Mouse (Mus musculus) MEL (cell line): ENCODE results near the gene AC124502.3. TPM values are rescaled to one million over a fixed set of nuclear protein-coding genes. Genes with fewer than 3 reads are reported as not detected.
A peak's percentile ranks its signal among the peaks of the same experiment; 100 is the strongest.

Experiments
- DNase-seq: peaks from one replicate; pipeline ENCODE4 v3.0.0; 2011; ENCODE audit warnings: low read depth, low spot score
- H3K27ac ChIP-seq: 2 replicates; pipeline ENCODE4 v1.5.1; 2012; ENCODE audit warnings: low read depth, mild to moderate bottlenecking, control low read depth, low read length, moderate library complexity; ENCODE audit not compliant: control insufficient read depth
- H3K27me3 ChIP-seq, 2 experiments: fragments of 150-350 bp in 1 of 2; sonication (generic) in 1 of 2; 2 replicates each; pipeline ENCODE4 v1.6.1; 2012; ENCODE audit warnings: low read length in 2 of 2, mild to moderate bottlenecking in 2 of 2, improper control_type of control experiment in 1 of 2, moderate library complexity in 1 of 2; ENCODE audit not compliant: insufficient read depth in 2 of 2, control insufficient read depth in 1 of 2
- H3K36me3 ChIP-seq, 2 experiments: 2 replicates each; pipeline ENCODE4 v1.6.1; 2012 to 2014; ENCODE audit warnings: low read length in 2 of 2, improper control_type of control experiment in 1 of 2, inconsistent platforms in 1 of 2, mild to moderate bottlenecking in 1 of 2; ENCODE audit not compliant: insufficient read depth in 2 of 2, control insufficient read depth in 1 of 2
- H3K4me1 ChIP-seq, 2 experiments: fragments of 150-350 bp in 1 of 2; sonication (generic) in 1 of 2; 2 replicates each; pipeline ENCODE4 v1.6.1; 2012; ENCODE audit warnings: low read length in 2 of 2, improper control_type of control experiment in 1 of 2, mild to moderate bottlenecking in 1 of 2; ENCODE audit not compliant: insufficient read depth in 2 of 2, control insufficient read depth in 1 of 2
- H3K4me3 ChIP-seq, 2 experiments: fragments of 150-350 bp in 1 of 2; sonication (generic) in 1 of 2; 2 replicates each; pipeline ENCODE4 v1.5.1; 2012; ENCODE audit warnings: low read depth in 2 of 2, low read length in 2 of 2, mild to moderate bottlenecking in 2 of 2, moderate library complexity in 2 of 2, control low read depth in 1 of 2, improper control_type of control experiment in 1 of 2; ENCODE audit not compliant: control insufficient read depth in 1 of 2, insufficient read depth in 1 of 2
- H3K79me2 ChIP-seq: 2 replicates; pipeline ENCODE4 v1.6.1; 2012; ENCODE audit warnings: mild to moderate bottlenecking, low read length, moderate library complexity; ENCODE audit not compliant: control insufficient read depth, poor library complexity, insufficient read depth
- H3K9ac ChIP-seq: 2 replicates; pipeline ENCODE4 v1.6.1; 2012; ENCODE audit warnings: low read depth, mild to moderate bottlenecking, control low read depth, low read length, moderate library complexity; ENCODE audit not compliant: control insufficient read depth, poor library complexity, severe bottlenecking
- H3K9me3 ChIP-seq: fragments of 150-350 bp; sonication (generic); replicated peaks from 2 replicates; pipeline ENCODE4 v1.6.1; 2012; ENCODE audit warnings: mild to moderate bottlenecking, low read length, improper control_type of control experiment, moderate library complexity; ENCODE audit not compliant: insufficient read depth
- BHLHE40 ChIP-seq: IDR thresholded peaks from 2 replicates; pipeline ENCODE4 v1.6.1; 2012; ENCODE audit warnings: low read depth, mild to moderate bottlenecking, inconsistent platforms, low read length, improper control_type of control experiment, borderline replicate concordance
- CHD2 ChIP-seq: IDR thresholded peaks from 2 replicates; pipeline ENCODE4 v1.6.1; 2011; ENCODE audit warnings: low read length, improper control_type of control experiment
- CTCF ChIP-seq, 3 experiments: IDR thresholded peaks in 2 of 3; conservative IDR thresholded peaks in 1 of 3; 2 replicates each; pipeline ENCODE4 v1.5.1; 2011 to 2012; ENCODE audit warnings: low read length in 3 of 3, low read depth in 2 of 3, mild to moderate bottlenecking in 2 of 3, improper control_type of control experiment in 1 of 3, inconsistent platforms in 1 of 3, mixed read lengths in 1 of 3, moderate library complexity in 1 of 3; ENCODE audit not compliant: control insufficient read depth in 1 of 3, insufficient read depth in 1 of 3, poor library complexity in 1 of 3, severe bottlenecking in 1 of 3
- E2F4 ChIP-seq: IDR thresholded peaks from 2 replicates; pipeline ENCODE4 v1.6.1; 2011; ENCODE audit warnings: low read depth, low read length, improper control_type of control experiment, borderline replicate concordance
- ELF1 ChIP-seq: IDR thresholded peaks from 2 replicates; pipeline ENCODE4 v1.6.1; 2014; ENCODE audit warnings: low read depth, mild to moderate bottlenecking, inconsistent platforms, low read length, improper control_type of control experiment, moderate library complexity
- EP300 ChIP-seq, 2 experiments: IDR thresholded peaks; 2 replicates each; pipeline ENCODE4 v1.6.1; 2011; ENCODE audit warnings: improper control_type of control experiment in 2 of 2, low read length in 2 of 2, low read depth in 1 of 2, mild to moderate bottlenecking in 1 of 2
- ETS1 ChIP-seq: IDR thresholded peaks from 2 replicates; pipeline ENCODE4 v1.6.1; 2012; ENCODE audit warnings: low read depth, mild to moderate bottlenecking, inconsistent platforms, low read length, improper control_type of control experiment, moderate library complexity
- GABPA ChIP-seq: IDR thresholded peaks from 2 replicates; pipeline ENCODE4 v1.6.1; 2012; ENCODE audit warnings: low read depth, mild to moderate bottlenecking, inconsistent platforms, low read length, improper control_type of control experiment, moderate library complexity
- GATA1 ChIP-seq: IDR thresholded peaks from 2 replicates; pipeline ENCODE4 v1.6.1; 2011; ENCODE audit warnings: low read depth, low read length, improper control_type of control experiment
- HCFC1 ChIP-seq: IDR thresholded peaks from 2 replicates; pipeline ENCODE4 v1.6.1; 2012; ENCODE audit warnings: low read depth, mild to moderate bottlenecking, inconsistent platforms, low read length, improper control_type of control experiment, moderate library complexity
- JUND ChIP-seq: IDR thresholded peaks from 2 replicates; pipeline ENCODE4 v1.6.1; 2011; ENCODE audit warnings: low read depth, mild to moderate bottlenecking, improper control_type of control experiment, low read length
- KAT2A ChIP-seq: conservative IDR thresholded peaks from 2 replicates; pipeline ENCODE4 v1.6.1; 2012; ENCODE audit warnings: low read depth, low read length, improper control_type of control experiment, inconsistent platforms
- MAFK ChIP-seq: IDR thresholded peaks from 2 replicates; pipeline ENCODE4 v1.6.1; 2011; ENCODE audit warnings: low read depth, mild to moderate bottlenecking, low read length, improper control_type of control experiment, borderline replicate concordance
- MAX ChIP-seq: IDR thresholded peaks from 2 replicates; pipeline ENCODE4 v1.6.1; 2011; ENCODE audit warnings: low read length, improper control_type of control experiment
- MAZ ChIP-seq: IDR thresholded peaks from 2 replicates; pipeline ENCODE4 v1.6.1; 2012; ENCODE audit warnings: low read depth, mild to moderate bottlenecking, inconsistent platforms, low read length, improper control_type of control experiment
- MEF2A ChIP-seq: IDR thresholded peaks from 2 replicates; pipeline ENCODE4 v1.6.1; 2014; ENCODE audit warnings: low read depth, mild to moderate bottlenecking, inconsistent platforms, low read length, improper control_type of control experiment; ENCODE audit not compliant: poor library complexity, insufficient replicate concordance, severe bottlenecking; ENCODE audit errors: extremely low read depth
- MXI1 ChIP-seq: IDR thresholded peaks from 2 replicates; pipeline ENCODE4 v1.6.1; 2011; ENCODE audit warnings: mild to moderate bottlenecking, low read depth, low read length, improper control_type of control experiment
- MYC ChIP-seq: IDR thresholded peaks from 2 replicates; pipeline ENCODE4 v1.6.1; 2011; ENCODE audit warnings: low read depth, mild to moderate bottlenecking, low read length, improper control_type of control experiment, moderate library complexity
- NELFE ChIP-seq: IDR thresholded peaks from 2 replicates; pipeline ENCODE4 v1.6.1; 2011; ENCODE audit warnings: low read depth, low read length, improper control_type of control experiment
- NRF1 ChIP-seq: IDR thresholded peaks from 2 replicates; pipeline ENCODE4 v1.6.1; 2014; ENCODE audit warnings: low read depth, mild to moderate bottlenecking, inconsistent platforms, low read length, improper control_type of control experiment, moderate library complexity; ENCODE audit not compliant: poor library complexity, insufficient read depth, severe bottlenecking
- POLR2A ChIP-seq, 2 experiments: IDR thresholded peaks; 2 replicates each; pipeline ENCODE4 v1.6.1; 2011 to 2012; ENCODE audit warnings: low read length in 2 of 2, mild to moderate bottlenecking in 2 of 2, control low read depth in 1 of 2, improper control_type of control experiment in 1 of 2, low read depth in 1 of 2, moderate library complexity in 1 of 2; ENCODE audit not compliant: control insufficient read depth in 1 of 2, insufficient read depth in 1 of 2, poor library complexity in 1 of 2
- POLR2AphosphoS2 ChIP-seq: IDR thresholded peaks from 2 replicates; pipeline ENCODE4 v1.6.1; 2011; ENCODE audit warnings: low read length, improper control_type of control experiment
- POLR2AphosphoS5 ChIP-seq: IDR thresholded peaks from 2 replicates; pipeline ENCODE4 v1.6.1; 2012; ENCODE audit warnings: low read depth, borderline replicate concordance, mild to moderate bottlenecking, inconsistent platforms, low read length, moderate library complexity, mixed read lengths
- RAD21 ChIP-seq: IDR thresholded peaks from 2 replicates; pipeline ENCODE4 v1.6.1; 2011; ENCODE audit warnings: mild to moderate bottlenecking, low read depth, low read length, improper control_type of control experiment
- RCOR1 ChIP-seq: IDR thresholded peaks from 2 replicates; pipeline ENCODE4 v1.6.1; 2012; ENCODE audit warnings: low read depth, mild to moderate bottlenecking, inconsistent platforms, low read length, improper control_type of control experiment
- SIN3A ChIP-seq: IDR thresholded peaks from 2 replicates; pipeline ENCODE4 v1.6.1; 2012; ENCODE audit warnings: low read length, improper control_type of control experiment, inconsistent platforms
- SMC3 ChIP-seq: IDR thresholded peaks from 2 replicates; pipeline ENCODE4 v1.6.1; 2011; ENCODE audit warnings: low read depth, low read length, improper control_type of control experiment
- TAL1 ChIP-seq: IDR thresholded peaks from 2 replicates; pipeline ENCODE4 v1.6.1; 2012; ENCODE audit warnings: mild to moderate bottlenecking, inconsistent platforms, low read length, moderate library complexity, mixed read lengths
- TBP ChIP-seq: IDR thresholded peaks from 2 replicates; pipeline ENCODE4 v1.8.0; 2011; ENCODE audit warnings: low read depth, low read length, improper control_type of control experiment
- TCF12 ChIP-seq: IDR thresholded peaks from 2 replicates; pipeline ENCODE4 v1.6.1; 2014; ENCODE audit warnings: low read depth, mild to moderate bottlenecking, inconsistent platforms, low read length, improper control_type of control experiment, moderate library complexity
- UBTF ChIP-seq: IDR thresholded peaks from 2 replicates; pipeline ENCODE4 v1.6.1; 2012; ENCODE audit warnings: low read depth, mild to moderate bottlenecking, inconsistent platforms, low read length, improper control_type of control experiment, moderate library complexity, borderline replicate concordance; ENCODE audit not compliant: insufficient read depth
- USF1 ChIP-seq: IDR thresholded peaks from 2 replicates; pipeline ENCODE4 v1.6.1; 2014; ENCODE audit warnings: low read depth, mild to moderate bottlenecking, inconsistent platforms, low read length, improper control_type of control experiment, moderate library complexity
- USF2 ChIP-seq, 2 experiments: IDR thresholded peaks; 2 replicates each; pipeline ENCODE4 v1.6.1; 2011 to 2012; ENCODE audit warnings: improper control_type of control experiment in 2 of 2, low read length in 2 of 2, borderline replicate concordance in 1 of 2, inconsistent platforms in 1 of 2, low read depth in 1 of 2, mild to moderate bottlenecking in 1 of 2; ENCODE audit not compliant: insufficient read depth in 1 of 2
- ZC3H11A ChIP-seq: IDR thresholded peaks from 2 replicates; pipeline ENCODE4 v1.6.1; 2012; ENCODE audit warnings: low read depth, mild to moderate bottlenecking, inconsistent platforms, low read length, improper control_type of control experiment
- ZKSCAN1 ChIP-seq: IDR thresholded peaks from 2 replicates; pipeline ENCODE4 v1.6.1; 2012; ENCODE audit warnings: low read depth, mild to moderate bottlenecking, inconsistent platforms, low read length, improper control_type of control experiment, moderate library complexity
- ZMIZ1 ChIP-seq: IDR thresholded peaks from 2 replicates; pipeline ENCODE4 v1.6.1; 2012; ENCODE audit warnings: low read depth, mild to moderate bottlenecking, inconsistent platforms, low read length, improper control_type of control experiment, moderate library complexity
- ZNF384 ChIP-seq: IDR thresholded peaks from 2 replicates; pipeline ENCODE4 v1.6.1; 2012; ENCODE audit warnings: low read depth, mild to moderate bottlenecking, inconsistent platforms, low read length, improper control_type of control experiment
- polyA plus RNA-seq, 2 experiments: library from polyadenylated mRNA; stranded (reverse) in 1 of 2; unstranded in 1 of 2; fragments of >175 nt in 1 of 2; fragments of >200 nt in 1 of 2; gene quantifications; 2 replicates each; pipeline versions ENCODE4 v1.2.1 to v1.2.4; 2012; ENCODE audit warnings: low replicate concordance in 2 of 2, low read depth in 1 of 2; ENCODE audit not compliant: insufficient read length in 2 of 2, insufficient read depth in 1 of 2, missing spikeins in 1 of 2
- total RNA-seq: library from RNA; depleted of rRNA; stranded (reverse); fragments of 300-350 nt; gene quantifications from 2 replicates; pipeline ENCODE4 v1.2.3, GENCODE M21; 2012

The AC124502.3 gene
- total and polyA plus RNA-seq, 3 experiments: 0.75 to 2.1 TPM; not detected in 1

DNA sequence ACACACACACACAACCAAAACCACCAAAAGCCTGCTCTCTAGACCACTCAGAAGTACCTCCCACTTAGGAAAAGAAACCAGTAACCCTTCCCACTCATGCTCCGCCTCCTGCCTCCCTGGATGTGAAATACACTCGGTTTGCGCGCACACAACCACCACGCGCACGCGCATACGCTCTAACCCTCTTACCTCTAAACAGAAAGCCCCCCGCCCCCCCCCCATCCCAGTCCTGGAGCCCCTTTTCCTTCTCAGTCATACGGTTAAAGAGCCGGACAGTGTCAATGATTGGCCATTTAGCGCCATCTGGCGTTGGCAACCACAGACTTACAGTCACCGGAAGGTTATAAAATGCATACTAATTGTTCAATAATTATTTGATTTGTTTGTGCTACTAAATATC is 34.3 kb downstream of the AC124502.3 start:
- Histone ChIP-seq H3K27ac (peak overlapping the region; percentile 43; the same call in 1 of the 2 replicates), H3K79me2 (peaks cover 2% of the 10 kb centered on the region; the same call in 1 of the 2 replicates), H3K36me3 (no peaks in the 10 kb centered on the region), H3K4me3 (peak overlapping the region; percentile 56 to 68), H3K9me3 (no peaks in the 10 kb centered on the region), H3K4me1 (peaks cover 5 to 26% of the 10 kb centered on the region in 2 experiments), H3K9ac (peak overlapping the region; percentile 27), H3K27me3 (no peaks in the 10 kb centered on the region)
- TF ChIP-seq JUND: no peak
- no peak for TF ChIP-seq ELF1
- TF ChIP-seq RAD21: peak; percentile 67
- TF ChIP-seq GABPA: no peak
- no peak for TF ChIP-seq ZNF384
- peak; percentile 44 to 77 (median 75) for TF ChIP-seq CTCF (IDR thresholded peaks at IDR 0.05 in 2 of 3, conservative IDR thresholded peaks at IDR 0.05 in 1 of 3; ENCODE audit: control insufficient read depth in 1 of 3, insufficient read depth in 1 of 3, low read depth in 2 of 3, low read length in 3 of 3, poor library complexity in 1 of 3, severe bottlenecking in 1 of 3)
- peak; percentile 62; the same call in 1 of the 2 replicates for TF ChIP-seq ZC3H11A
- TF ChIP-seq E2F4: no peak
- no peak for TF ChIP-seq KAT2A
- TF ChIP-seq UBTF: no peak
- TF ChIP-seq TAL1: no peak
- TF ChIP-seq POLR2AphosphoS5: no peak
- no peak for TF ChIP-seq ZMIZ1
- no peak for TF ChIP-seq SIN3A
- TF ChIP-seq BHLHE40: no peak
- no peak for TF ChIP-seq POLR2A (IDR thresholded peaks at IDR 0.05; ENCODE audit: control insufficient read depth in 1 of 2, insufficient read depth in 1 of 2, low read depth in 1 of 2, low read length in 2 of 2, poor library complexity in 1 of 2)
- no peak for TF ChIP-seq ZKSCAN1
- TF ChIP-seq MAFK: no peak
- no peak for TF ChIP-seq MXI1
- TF ChIP-seq NELFE: no peak
- no peak for TF ChIP-seq MYC
- no peak for TF ChIP-seq MAX
- TF ChIP-seq GATA1: no peak
- TF ChIP-seq EP300 (IDR thresholded peaks at IDR 0.05; ENCODE audit: low read depth in 1 of 2, low read length in 2 of 2): no peak
- no peak for TF ChIP-seq CHD2
- TF ChIP-seq TBP: no peak
- TF ChIP-seq POLR2AphosphoS2: no peak
- 0 out of 2 replicates have a peak, but pooled peaks have one; percentile 12 for TF ChIP-seq TCF12
- TF ChIP-seq HCFC1: no peak
- no peak for TF ChIP-seq RCOR1
- peak; percentile 68 for TF ChIP-seq NRF1
- peak; percentile 82 for TF ChIP-seq SMC3
- TF ChIP-seq ETS1: no peak
- TF ChIP-seq MEF2A: no peak
- no peak for TF ChIP-seq USF1
- no peak for TF ChIP-seq USF2 (IDR thresholded peaks at IDR 0.05; ENCODE audit: borderline replicate concordance in 1 of 2, insufficient read depth in 1 of 2, low read depth in 1 of 2, low read length in 2 of 2)
- peak; percentile 45; the same call in 1 of the 2 replicates for TF ChIP-seq MAZ
- DNase-seq: peak; percentile 82
